Mouse (Mus musculus): ENCODE results near the gene Tmem223. TPM values are rescaled to one million over a fixed set of nuclear protein-coding genes. Genes with fewer than 3 reads are reported as not detected.

Tmem223 gene
- polyA plus RNA-seq, 1 experiment from 2014 or later, result 166 TPM

DNA sequence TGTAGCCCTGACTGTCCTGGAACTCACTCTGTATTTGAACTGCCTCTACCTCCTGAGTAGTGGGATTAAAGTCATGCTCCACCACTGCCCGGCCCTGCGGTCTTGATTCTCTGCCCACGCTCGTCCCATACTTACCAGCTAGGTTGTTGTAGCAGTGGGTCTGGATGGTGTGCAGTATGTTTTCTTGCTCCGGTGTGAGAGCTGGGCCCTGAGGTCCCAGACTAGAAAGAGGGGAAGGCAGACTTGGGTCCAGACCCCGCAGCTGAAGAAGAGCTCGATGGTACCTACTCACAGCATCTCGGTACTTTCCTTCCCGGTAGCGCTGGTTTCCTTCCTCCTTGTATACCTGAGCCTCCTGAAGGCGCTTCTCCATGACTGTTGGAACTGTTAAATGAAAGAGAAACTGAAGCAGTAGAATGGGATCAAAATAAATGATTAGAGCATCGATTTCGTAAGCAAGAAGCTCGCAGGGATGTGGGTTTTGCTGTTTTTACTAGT is 47.6 kb downstream of the Tmem223 start:
- H3K4me2 ChIP-seq, result peak overlapping the region; percentile 80
- DNase-seq (no peak), ATAC-seq (ENCODE audit: insufficient read depth) (no peak)
- H3K4me1 ChIP-seq (ENCODE audit: insufficient read depth), result peaks cover 16% of the 10 kb centered on the region
- H3K9ac ChIP-seq, result peak overlapping the region; percentile 56
- peak overlapping the region; percentile 100 for H3K27ac ChIP-seq (ENCODE audit: low read depth)
- TF ChIP-seq CTCF (IDR thresholded peaks at IDR 0.05; ENCODE audit: low read depth), result no peak
- WGBS, result 14% methylated on average over 14 of the region's 14 CpGs
- H3K36me3 ChIP-seq (ENCODE audit: insufficient read depth), result peaks cover 46% of the 10 kb centered on the region
- H3K4me3 ChIP-seq (ENCODE audit: low read depth, low read length), result peak overlapping the region; percentile 100
- H3K27me3 ChIP-seq (ENCODE audit: insufficient read depth, low read length), result no peaks in the 10 kb centered on the region
- H3K9me3 ChIP-seq (ENCODE audit: low read depth, low read length), result no peaks in the 10 kb centered on the region

- H3K27ac ChIP-seq (ENCODE audit: low read depth), result peak within 1 kb of the TSS; percentile 100
- ATAC-seq (ENCODE audit: insufficient read depth) (peak; percentile 92), DNase-seq (peak; percentile 100)
- peaks cover 46% of the 10 kb centered on the region for H3K36me3 ChIP-seq (ENCODE audit: insufficient read depth)
- under 1% methylated on average over 33 of the region's 33 CpGs for WGBS
- H3K4me1 ChIP-seq (ENCODE audit: insufficient read depth), result peaks cover 16% of the 10 kb centered on the region
- no peaks in the 10 kb centered on the region for H3K27me3 ChIP-seq (ENCODE audit: insufficient read depth, low read length)
- no peaks in the 10 kb centered on the region for H3K9me3 ChIP-seq (ENCODE audit: low read depth, low read length)
- peak within 1 kb of the TSS; percentile 80 for H3K4me2 ChIP-seq
- no peak for TF ChIP-seq CTCF (IDR thresholded peaks at IDR 0.05; ENCODE audit: low read depth)
- H3K9ac ChIP-seq, result peak within 1 kb of the TSS; percentile 95
- peak within 1 kb of the TSS; percentile 100 for H3K4me3 ChIP-seq (ENCODE audit: low read depth, low read length)
Measured at GRCm38 (mm10) chr19:8818801-8819595, 48.2 kb downstream of the Tmem223 start, which contains the start of gene Ttc9c. TSS of gene Ttc9c (minus strand) at chr19:8819333.

GRCm38 (mm10) chr19:8819596-8820423 is 49.0 kb downstream of the Tmem223 start, which contains the start of gene Hnrnpul2:
TSS of gene Hnrnpul2 (plus strand) at chr19:8820010.
- no peak for TF ChIP-seq CTCF (IDR thresholded peaks at IDR 0.05; ENCODE audit: low read depth)
- peak; percentile 96 for ATAC-seq (ENCODE audit: insufficient read depth)
- H3K27ac ChIP-seq (ENCODE audit: low read depth), result peak within 1 kb of the TSS; percentile 100
- peak within 1 kb of the TSS; percentile 80 for H3K4me2 ChIP-seq
- peak; percentile 99 for DNase-seq
- H3K9ac ChIP-seq, result peak within 1 kb of the TSS; percentile 95
- H3K36me3 ChIP-seq (ENCODE audit: insufficient read depth), result peaks cover 48% of the 10 kb centered on the region
- peak within 1 kb of the TSS; percentile 100 for H3K4me3 ChIP-seq (ENCODE audit: low read depth, low read length)
- WGBS, result under 1% methylated on average over 83 of the region's 83 CpGs
- H3K9me3 ChIP-seq (ENCODE audit: low read depth, low read length), result no peaks in the 10 kb centered on the region
- H3K4me1 ChIP-seq (ENCODE audit: insufficient read depth), result peaks cover 16% of the 10 kb centered on the region
- no peaks in the 10 kb centered on the region for H3K27me3 ChIP-seq (ENCODE audit: insufficient read depth, low read length)

- H3K27ac ChIP-seq (ENCODE audit: low read depth), result peak overlapping the region; percentile 100
- no peak for TF ChIP-seq CTCF (IDR thresholded peaks at IDR 0.05; ENCODE audit: low read depth)
- DNase-seq (no peak), ATAC-seq (ENCODE audit: insufficient read depth) (peak; percentile 18)
- WGBS, result under 1% methylated on average over 46 of the region's 48 CpGs
- H3K9ac ChIP-seq, result peak overlapping the region; percentile 95
- no peaks in the 10 kb centered on the region for H3K9me3 ChIP-seq (ENCODE audit: low read depth, low read length)
- peak overlapping the region; percentile 80 for H3K4me2 ChIP-seq
- peak overlapping the region; percentile 100 for H3K4me3 ChIP-seq (ENCODE audit: low read depth, low read length)
- peaks cover 16% of the 10 kb centered on the region for H3K4me1 ChIP-seq (ENCODE audit: insufficient read depth)
- H3K36me3 ChIP-seq (ENCODE audit: insufficient read depth), result peaks cover 48% of the 10 kb centered on the region
- no peaks in the 10 kb centered on the region for H3K27me3 ChIP-seq (ENCODE audit: insufficient read depth, low read length)
Measured at GRCm38 (mm10) chr19:8820424-8820956, 49.7 kb downstream of the Tmem223 start.

DNA sequence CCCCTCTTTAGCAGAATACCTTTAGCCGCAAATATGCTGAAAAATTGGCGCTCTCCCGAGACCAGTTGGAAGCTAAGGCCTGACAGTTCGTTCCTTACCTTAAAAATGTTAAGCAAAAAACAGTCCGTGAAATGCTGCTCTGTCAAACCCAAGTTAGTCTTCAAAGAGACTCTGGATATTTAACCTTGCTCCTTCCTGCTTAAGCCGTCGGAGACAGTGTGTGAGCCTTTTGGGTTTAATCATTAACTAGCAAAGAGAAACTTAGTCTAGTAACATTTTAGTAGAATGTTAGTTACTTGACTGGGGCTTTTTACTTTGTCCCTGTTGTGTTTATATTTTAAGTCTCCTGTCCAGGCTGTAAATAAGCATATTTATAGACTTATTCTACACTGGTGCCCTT is 50.4 kb downstream of the Tmem223 start:
- H3K9me3 ChIP-seq (ENCODE audit: low read depth, low read length), result no peaks in the 10 kb centered on the region
- peak; percentile 39 for DNase-seq
- WGBS, result under 1% methylated on average over 7 of the region's 7 CpGs
- H3K27ac ChIP-seq (ENCODE audit: low read depth), result peak overlapping the region; percentile 100; the same call in 1 of the 2 replicates
- H3K36me3 ChIP-seq (ENCODE audit: insufficient read depth), result peaks cover 48% of the 10 kb centered on the region
- no peak for TF ChIP-seq CTCF (IDR thresholded peaks at IDR 0.05; ENCODE audit: low read depth)
- H3K9ac ChIP-seq, result peak overlapping the region; percentile 95
- H3K4me2 ChIP-seq, result peak overlapping the region; percentile 80
- H3K4me1 ChIP-seq (ENCODE audit: insufficient read depth), result peaks cover 16% of the 10 kb centered on the region
- peak overlapping the region; percentile 100 for H3K4me3 ChIP-seq (ENCODE audit: low read depth, low read length)
- H3K27me3 ChIP-seq (ENCODE audit: insufficient read depth, low read length), result no peaks in the 10 kb centered on the region
- ATAC-seq (ENCODE audit: insufficient read depth), result no peak

Small RNA genes lying within 50 kb of the gene (microRNA-seq; reads per million reads assigned to microRNA genes)
- gene Mir6992 (ENCODE audit: borderline number of aligned reads), result not detected

Other genes with a start within 250 kb of the Tmem223 start
- not detected in 2 replicates for gene Slc22a8, start 179.7 kb upstream of the Tmem223 start, polyA plus RNA-seq (2014; fragmentation: Nextera tagmentation; extraction: Ambion mirVana)
- not detected in 2 replicates for gene Slc22a6, start 153.0 kb upstream of the Tmem223 start, polyA plus RNA-seq (2014; fragmentation: Nextera tagmentation; extraction: Ambion mirVana)
- gene Chrm1, start 107.2 kb upstream of the Tmem223 start, polyA plus RNA-seq (2014; fragmentation: Nextera tagmentation; extraction: Ambion mirVana), result 0.05 and 0.08 TPM in 2 replicates
- gene Slc3a2, start 47.6 kb upstream of the Tmem223 start, polyA plus RNA-seq (2014; fragmentation: Nextera tagmentation; extraction: Ambion mirVana), result 85.0 and 89.1 TPM in 2 replicates
- 83.4 and 88.0 TPM in 2 replicates for gene Wdr74, start 35.2 kb upstream of the Tmem223 start, polyA plus RNA-seq (2014; fragmentation: Nextera tagmentation; extraction: Ambion mirVana)
- gene 1700092M07Rik, start 30.3 kb upstream of the Tmem223 start, polyA plus RNA-seq (2014; fragmentation: Nextera tagmentation; extraction: Ambion mirVana), result 1.2 and 2.3 TPM in 2 replicates
- gene Stx5a, start 29.6 kb upstream of the Tmem223 start, polyA plus RNA-seq (2014; fragmentation: Nextera tagmentation; extraction: Ambion mirVana), result 122 and 126 TPM in 2 replicates
- 195 and 197 TPM in 2 replicates for gene Nxf1, start 13.9 kb upstream of the Tmem223 start, polyA plus RNA-seq (2014; fragmentation: Nextera tagmentation; extraction: Ambion mirVana)
- gene Tmem179b, start 3.5 kb downstream of the Tmem223 start, polyA plus RNA-seq (2014; fragmentation: Nextera tagmentation; extraction: Ambion mirVana), result 67.7 and 72.3 TPM in 2 replicates
- 21.5 and 24.7 TPM in 2 replicates for gene Taf6l, start 15.4 kb downstream of the Tmem223 start, polyA plus RNA-seq (2014; fragmentation: Nextera tagmentation; extraction: Ambion mirVana)
- gene Polr2g, start 27.6 kb downstream of the Tmem223 start, polyA plus RNA-seq (2014; fragmentation: Nextera tagmentation; extraction: Ambion mirVana), result 162 and 163 TPM in 2 replicates
- gene Zbtb3, start 31.6 kb downstream of the Tmem223 start, polyA plus RNA-seq (2014; fragmentation: Nextera tagmentation; extraction: Ambion mirVana), result 6.1 and 6.6 TPM in 2 replicates
- gene Ttc9c, start 48.3 kb downstream of the Tmem223 start, polyA plus RNA-seq (2014; fragmentation: Nextera tagmentation; extraction: Ambion mirVana), result 53.7 and 55.7 TPM in 2 replicates
- 7.9 and 8.3 TPM in 2 replicates for gene Hnrnpul2, start 49.0 kb downstream of the Tmem223 start, polyA plus RNA-seq (2014; fragmentation: Nextera tagmentation; extraction: Ambion mirVana)
- not detected in 2 replicates for gene AC129217.1, start 58.8 kb downstream of the Tmem223 start, polyA plus RNA-seq (2014; fragmentation: Nextera tagmentation; extraction: Ambion mirVana)
- 38.4 and 42.5 TPM in 2 replicates for gene Bscl2, start 66.5 kb downstream of the Tmem223 start, polyA plus RNA-seq (2014; fragmentation: Nextera tagmentation; extraction: Ambion mirVana)
- gene Gng3, start 68.2 kb downstream of the Tmem223 start, polyA plus RNA-seq (2014; fragmentation: Nextera tagmentation; extraction: Ambion mirVana), result 1.2 and 2.1 TPM in 2 replicates
- gene Lrrn4cl, start 79.8 kb downstream of the Tmem223 start, polyA plus RNA-seq (2014; fragmentation: Nextera tagmentation; extraction: Ambion mirVana), result 0.83 and 0.96 TPM in 2 replicates
- 149 and 152 TPM in 2 replicates for gene Ubxn1, start 100.5 kb downstream of the Tmem223 start, polyA plus RNA-seq (2014; fragmentation: Nextera tagmentation; extraction: Ambion mirVana)
- gene Uqcc3, start 109.9 kb downstream of the Tmem223 start, polyA plus RNA-seq (2014; fragmentation: Nextera tagmentation; extraction: Ambion mirVana), result 51.9 and 53.9 TPM in 2 replicates
- gene Lbhd1, start 112.7 kb downstream of the Tmem223 start, polyA plus RNA-seq (2014; fragmentation: Nextera tagmentation; extraction: Ambion mirVana), result 72.1 and 78.8 TPM in 2 replicates
- gene Gm49403, start 112.9 kb downstream of the Tmem223 start, polyA plus RNA-seq (2014; fragmentation: Nextera tagmentation; extraction: Ambion mirVana), result not detected in 2 replicates
- gene 1810009A15Rik, start 117.9 kb downstream of the Tmem223 start, polyA plus RNA-seq (2014; fragmentation: Nextera tagmentation; extraction: Ambion mirVana), result 92.0 and 93.3 TPM in 2 replicates
- 0.37 TPM in 1 of 2 replicates, not detected in the other for gene Gm49416, start 117.9 kb downstream of the Tmem223 start, polyA plus RNA-seq (2014; fragmentation: Nextera tagmentation; extraction: Ambion mirVana)
- gene Ints5, start 122.0 kb downstream of the Tmem223 start, polyA plus RNA-seq (2014; fragmentation: Nextera tagmentation; extraction: Ambion mirVana), result 43.1 and 46.5 TPM in 2 replicates
- gene Ganab, start 127.1 kb downstream of the Tmem223 start, polyA plus RNA-seq (2014; fragmentation: Nextera tagmentation; extraction: Ambion mirVana), result 112 and 121 TPM in 2 replicates
- gene B3gat3, start 149.4 kb downstream of the Tmem223 start, polyA plus RNA-seq (2014; fragmentation: Nextera tagmentation; extraction: Ambion mirVana), result 34.5 and 37.8 TPM in 2 replicates
- 0.73 and 1.3 TPM in 2 replicates for gene Rom1, start 158.4 kb downstream of the Tmem223 start, polyA plus RNA-seq (2014; fragmentation: Nextera tagmentation; extraction: Ambion mirVana)
- gene Eml3, start 158.6 kb downstream of the Tmem223 start, polyA plus RNA-seq (2014; fragmentation: Nextera tagmentation; extraction: Ambion mirVana), result 19.0 and 19.5 TPM in 2 replicates
- 44.0 and 52.1 TPM in 2 replicates for gene Mta2, start 170.9 kb downstream of the Tmem223 start, polyA plus RNA-seq (2014; fragmentation: Nextera tagmentation; extraction: Ambion mirVana)
- 27.4 and 28.4 TPM in 2 replicates for gene Tut1, start 182.9 kb downstream of the Tmem223 start, polyA plus RNA-seq (2014; fragmentation: Nextera tagmentation; extraction: Ambion mirVana)
- gene Eef1g, start 196.0 kb downstream of the Tmem223 start, polyA plus RNA-seq (2014; fragmentation: Nextera tagmentation; extraction: Ambion mirVana), result 480 and 516 TPM in 2 replicates
- 14.9 and 15.8 TPM in 2 replicates for gene Ahnak, start 218.3 kb downstream of the Tmem223 start, polyA plus RNA-seq (2014; fragmentation: Nextera tagmentation; extraction: Ambion mirVana)

All from lung, embryonic 14.5 days (tissue).